Mouse (Mus musculus): Measurements from ENCODE around the gene Clk4.

DNA sequence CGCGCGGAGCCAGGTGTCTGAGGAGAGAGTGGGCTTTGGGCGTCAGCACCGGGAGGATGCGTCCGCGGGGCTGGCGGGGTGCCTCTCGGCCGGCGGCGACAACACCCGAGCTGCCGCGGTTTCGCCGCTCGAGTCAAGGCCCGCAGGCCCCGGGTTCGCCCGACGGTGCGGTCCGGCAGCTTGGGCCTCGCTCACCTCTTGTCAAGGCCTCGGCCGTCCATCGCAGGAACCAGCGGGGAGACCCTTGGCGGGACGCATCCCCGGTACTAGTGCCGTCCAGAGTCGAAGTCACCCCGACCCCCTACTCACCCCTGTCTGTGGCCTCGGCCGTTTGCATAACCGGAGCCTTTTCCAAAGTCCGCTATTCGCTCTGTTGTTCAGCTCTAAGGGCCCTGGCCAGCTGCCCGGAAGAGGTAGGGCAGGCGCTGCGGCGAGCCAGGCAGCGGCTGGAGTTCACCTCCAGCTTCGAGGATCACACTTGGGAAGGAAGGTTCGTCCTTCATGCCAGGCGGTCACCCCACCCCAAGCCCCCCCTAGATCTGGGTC is 1.8 kb downstream of the Clk4 start:
- TF ChIP-seq CTCF (IDR thresholded peaks at IDR 0.05; ENCODE audit: control insufficient read depth, insufficient read depth, insufficient replicate concordance, low read depth, low read length) = no peak
- no peak; the same call in 1 of the 2 replicates for TF ChIP-seq POLR2A (IDR thresholded peaks at IDR 0.05; ENCODE audit: control insufficient read depth, low read depth, low read length)
